Mouse (Mus musculus) olfactory bulb, adult 2 months (tissue): ENCODE data around the gene Chchd6.

Experiments
- CTCF ChIP-seq: fragments of 200-500 bp; IDR thresholded peaks from 2 replicates; pipeline ENCODE4 v1.5.1; 2012; ENCODE audit warnings: low read depth, mild to moderate bottlenecking, low read length, moderate library complexity; ENCODE audit not compliant: insufficient read depth
- POLR2A ChIP-seq: fragments of 200-500 bp; IDR thresholded peaks from 2 replicates; pipeline ENCODE4 v1.6.1; 2012; ENCODE audit warnings: mild to moderate bottlenecking, low read depth, low read length, moderate library complexity; ENCODE audit not compliant: insufficient read depth

DNA sequence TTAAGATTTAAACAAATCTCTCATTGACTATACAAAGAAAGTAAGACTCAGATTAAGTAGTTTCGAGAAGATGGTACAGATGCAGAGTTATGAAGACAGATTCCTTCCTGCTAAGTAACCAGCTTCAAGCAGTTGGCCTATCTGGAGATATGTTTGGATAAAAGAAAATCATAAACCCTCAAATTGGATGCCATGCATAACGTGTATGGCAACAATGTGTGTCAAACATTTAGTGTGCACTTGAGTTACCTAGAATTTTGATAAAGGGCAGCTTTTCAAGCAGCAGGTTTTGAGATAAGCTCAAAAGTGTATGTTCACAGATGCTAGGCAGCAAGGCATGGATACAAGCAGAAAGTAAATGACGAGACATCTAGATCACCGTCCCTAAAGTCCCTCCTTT lies 114.3 kb downstream of the Chchd6 start:
- TF ChIP-seq CTCF (no peak), POLR2A (no peak)
